Mouse (Mus musculus) limb, embryonic 11.5 days (tissue): ENCODE measurements around the gene Syne1. TPM values are rescaled to one million over a fixed set of nuclear protein-coding genes. Genes with fewer than 3 reads are reported as not detected.
"Not testable (repeated sequence)": the region's sequence is repeated elsewhere in the genome, so short reads cannot be mapped to it uniquely, and the experiment has no call there.

ENCODE experiments used
- ATAC-seq: fragments of 200-750 bp; cut with Nextera tagmentation; 2 replicates; pipeline ENCODE4 v1.8.0; 2017; ENCODE audit warnings: low read depth; ENCODE audit not compliant: insufficient number of reproducible peaks, low FRiP score, low TSS enrichment
- DNase-seq: peaks from one replicate; pipeline ENCODE4 v3.0.0-alpha.2; 2015; ENCODE audit warnings: low spot score
- H3K27ac ChIP-seq: fragments of 300-500 bp; sonication (generic); replicated peaks from 2 replicates; pipeline ENCODE4 v1.5.1; 2014; ENCODE audit warnings: low read depth, mild to moderate bottlenecking, low read length
- H3K27me3 ChIP-seq: fragments of 300-500 bp; sonication (generic); 2 replicates; pipeline ENCODE4 v1.6.1; 2014; ENCODE audit warnings: mild to moderate bottlenecking, low read length, mixed read lengths; ENCODE audit not compliant: control insufficient read depth, insufficient read depth
- H3K36me3 ChIP-seq: fragments of 300-500 bp; sonication (generic); 2 replicates; pipeline ENCODE4 v1.6.1; 2014; ENCODE audit warnings: mild to moderate bottlenecking, low read length, moderate library complexity, mixed read lengths; ENCODE audit not compliant: control insufficient read depth, insufficient read depth
- H3K4me1 ChIP-seq: fragments of 300-500 bp; sonication (generic); 2 replicates; pipeline ENCODE4 v1.6.1; 2014; ENCODE audit warnings: low read length, mixed read lengths; ENCODE audit not compliant: control insufficient read depth, insufficient read depth
- H3K4me2 ChIP-seq: fragments of 300-500 bp; sonication (generic); 2 replicates; pipeline ENCODE4 v1.6.1; 2014; ENCODE audit warnings: low read depth, mild to moderate bottlenecking, moderate library complexity; ENCODE audit not compliant: severe bottlenecking
- H3K4me3 ChIP-seq: fragments of 300-500 bp; sonication (generic); 2 replicates; pipeline ENCODE4 v1.5.1; 2014; ENCODE audit warnings: low read depth, low read length
- H3K9ac ChIP-seq: fragments of 300-500 bp; sonication (generic); 2 replicates; pipeline ENCODE4 v1.6.1; 2014; ENCODE audit warnings: mild to moderate bottlenecking, low read length
- H3K9me3 ChIP-seq: fragments of 300-500 bp; sonication (generic); 2 replicates; pipeline ENCODE4 v1.6.1; 2016; ENCODE audit warnings: low read length; ENCODE audit not compliant: control insufficient read depth
- WGBS: fragments of 180-500 bp; shearing (Covaris S2); extraction: QIAGEN DNeasy Blood & Tissue Kit; methylation state at CpG from one replicate; pipeline ENCODE4 v1.1.7; 2014; 5-methylcytosine and 5-hydroxymethylcytosine counted together
- polyA plus RNA-seq: library from polyadenylated mRNA; unstranded; fragments of >200 nt; fragmentation: Nextera tagmentation; extraction: Ambion mirVana; gene quantifications from 2 replicates; pipeline ENCODE4 v1.2.1, GENCODE M21; 2014

Gene Syne1
- polyA plus RNA-seq, 1 experiment from 2014 or later, result 2.8 TPM

GRCm38 (mm10) chr10:5512285-5512684 lies 39.0 kb downstream of the Syne1 start:
- Histone ChIP-seq H3K9me3 (no peaks in the 10 kb centered on the region), H3K36me3 (no peaks in the 10 kb centered on the region), H3K9ac (no peak overlapping the region), H3K4me2 (no peak overlapping the region), H3K4me3 (no peak overlapping the region), H3K27ac (no peak overlapping the region), H3K4me1 (no peaks in the 10 kb centered on the region), H3K27me3 (no peaks in the 10 kb centered on the region)
- DNase-seq, result no peak
- ATAC-seq, result no peak

GRCm38 (mm10) chr10:5511403-5511802 lies 39.9 kb downstream of the Syne1 start:
- Histone ChIP-seq H3K9ac (no peak overlapping the region), H3K27me3 (no peaks in the 10 kb centered on the region), H3K4me1 (no peaks in the 10 kb centered on the region), H3K36me3 (no peaks in the 10 kb centered on the region), H3K27ac (no peak overlapping the region), H3K4me3 (no peak overlapping the region), H3K9me3 (no peaks in the 10 kb centered on the region), H3K4me2 (no peak overlapping the region)
- ATAC-seq (no peak), DNase-seq (no peak)
- WGBS, result 74% methylated on average over 3 of the region's 3 CpGs

- Histone ChIP-seq H3K36me3 (no peaks in the 10 kb centered on the region), H3K9me3 (no peaks in the 10 kb centered on the region), H3K4me3 (no peak overlapping the region), H3K27me3 (no peaks in the 10 kb centered on the region), H3K4me2 (no peak overlapping the region), H3K4me1 (no peaks in the 10 kb centered on the region), H3K27ac (no peak overlapping the region), H3K9ac (no peak overlapping the region)
- DNase-seq (no peak), ATAC-seq (no peak)
- WGBS, result 77% methylated on average over 2 of the region's 2 CpGs
These were observed 43.8 kb downstream of the Syne1 start for GRCm38 (mm10) chr10:5507478-5507877.

GRCm38 (mm10) chr10:5504761-5505160 lies 46.5 kb downstream of the Syne1 start:
- no peak overlapping the region for H3K27ac ChIP-seq
- H3K9ac ChIP-seq, result no peak overlapping the region
- H3K4me2 ChIP-seq, result no peak overlapping the region
- 68% methylated on average over 3 of the region's 3 CpGs for WGBS
- no peaks in the 10 kb centered on the region for H3K36me3 ChIP-seq
- no peak overlapping the region for H3K4me3 ChIP-seq
- H3K9me3 ChIP-seq, result no peaks in the 10 kb centered on the region
- no peak for ATAC-seq
- no peaks in the 10 kb centered on the region for H3K27me3 ChIP-seq
- DNase-seq, result no peak
- H3K4me1 ChIP-seq, result no peaks in the 10 kb centered on the region

GRCm38 (mm10) chr10:5503909-5504308 lies 47.4 kb downstream of the Syne1 start:
- H3K9ac ChIP-seq, result no peak overlapping the region
- H3K27ac ChIP-seq, result no peak overlapping the region
- H3K27me3 ChIP-seq, result no peaks in the 10 kb centered on the region
- ATAC-seq (no peak), DNase-seq (no peak)
- H3K4me2 ChIP-seq, result no peak overlapping the region
- 79% methylated on average over 3 of the region's 3 CpGs for WGBS
- H3K36me3 ChIP-seq, result no peaks in the 10 kb centered on the region
- H3K4me3 ChIP-seq, result no peak overlapping the region
- H3K4me1 ChIP-seq, result no peaks in the 10 kb centered on the region
- no peaks in the 10 kb centered on the region for H3K9me3 ChIP-seq

- not testable (repeated sequence) for DNase-seq, H3K27me3 ChIP-seq, H3K27ac ChIP-seq, ATAC-seq, H3K9me3 ChIP-seq, H3K4me1 ChIP-seq, H3K9ac ChIP-seq, H3K4me3 ChIP-seq, H3K36me3 ChIP-seq, H3K4me2 ChIP-seq
- WGBS, result 85% methylated on average over 6 of the region's 6 CpGs
These were observed 51.5 kb downstream of the Syne1 start for GRCm38 (mm10) chr10:5499684-5500369.

GRCm38 (mm10) chr10:5497859-5498258 lies 53.4 kb downstream of the Syne1 start:
- ATAC-seq (no peak), DNase-seq (no peak)
- no peak overlapping the region for H3K9ac ChIP-seq
- H3K4me2 ChIP-seq, result no peak overlapping the region
- H3K4me3 ChIP-seq, result no peak overlapping the region
- no peaks in the 10 kb centered on the region for H3K36me3 ChIP-seq
- no peaks in the 10 kb centered on the region for H3K9me3 ChIP-seq
- no peaks in the 10 kb centered on the region for H3K4me1 ChIP-seq
- no peaks in the 10 kb centered on the region for H3K27me3 ChIP-seq
- WGBS, result 79% methylated on average over 2 of the region's 2 CpGs
- no peak overlapping the region for H3K27ac ChIP-seq

GRCm38 (mm10) chr10:5491050-5491449 lies 60.2 kb downstream of the Syne1 start:
- Histone ChIP-seq H3K4me1 (no peaks in the 10 kb centered on the region), H3K4me2 (no peak overlapping the region), H3K36me3 (no peaks in the 10 kb centered on the region), H3K9me3 (no peaks in the 10 kb centered on the region), H3K9ac (no peak overlapping the region), H3K27me3 (no peaks in the 10 kb centered on the region), H3K27ac (no peak overlapping the region), H3K4me3 (no peak overlapping the region)
- ATAC-seq (no peak), DNase-seq (no peak)
- 87% methylated on average over 9 of the region's 9 CpGs for WGBS

GRCm38 (mm10) chr10:5490029-5490428 lies 61.3 kb downstream of the Syne1 start:
- Histone ChIP-seq H3K9me3 (no peaks in the 10 kb centered on the region), H3K27ac (no peak overlapping the region), H3K27me3 (no peaks in the 10 kb centered on the region), H3K36me3 (no peaks in the 10 kb centered on the region), H3K4me1 (no peaks in the 10 kb centered on the region), H3K9ac (no peak overlapping the region), H3K4me3 (no peak overlapping the region), H3K4me2 (no peak overlapping the region)
- DNase-seq (peak; percentile 32), ATAC-seq (no peak)
- WGBS, result 62% methylated on average over 6 of the region's 6 CpGs
